Mouse (Mus musculus): ENCODE data around the gene Hfm1.

DNA sequence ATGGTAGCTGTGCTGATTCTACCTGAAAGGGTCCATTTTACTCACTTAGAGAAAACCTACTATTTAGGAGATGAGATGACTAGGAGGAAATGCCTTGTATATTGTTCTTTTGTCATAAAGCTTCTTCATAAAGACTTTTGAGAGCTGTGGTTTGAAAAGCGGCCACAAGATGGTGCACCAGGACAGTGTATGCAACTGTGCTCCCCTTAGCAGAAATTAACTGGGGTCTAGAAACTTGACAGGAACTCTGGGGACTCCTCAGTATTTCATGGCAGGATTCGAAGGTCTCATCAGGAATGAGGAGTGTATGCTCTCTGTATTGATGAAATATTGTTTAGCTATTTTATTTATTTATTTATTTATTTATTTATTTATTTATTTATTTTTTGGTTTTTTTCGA lies 65.7 kb downstream of the Hfm1 start:
- TF ChIP-seq CTCF (IDR thresholded peaks at IDR 0.05; ENCODE audit: extremely low read depth, insufficient read depth, insufficient read length, insufficient replicate concordance) (peak; percentile 77; the same call in 1 of the 2 replicates), POLR2A (IDR thresholded peaks at IDR 0.05; ENCODE audit: low read depth, low read length) (no peak)

All from spleen, adult 2 months (tissue).